Mouse (Mus musculus): ENCODE results near the gene Ptprm. TPM values are rescaled to one million over a fixed set of nuclear protein-coding genes. Genes with fewer than 3 reads are reported as not detected.
A peak's percentile ranks its signal among the peaks of the same experiment; 100 is the strongest.

The Ptprm gene
- polyA plus RNA-seq, 1 experiment from 2014 or later = 17.6 TPM

GRCm38 (mm10) chr17:67102051-67102450, 252.2 kb downstream of the Ptprm start:
- Histone ChIP-seq H3K4me1 (no peaks in the 10 kb centered on the region), H3K27ac (replicated peaks) (no peak overlapping the region), H3K4me3 (replicated peaks) (no peak overlapping the region), H3K9me3 (replicated peaks) (no peaks in the 10 kb centered on the region), H3K4me2 (replicated peaks) (no peak overlapping the region), H3K9ac (no peak overlapping the region), H3K36me3 (no peaks in the 10 kb centered on the region), H3K27me3 (no peaks in the 10 kb centered on the region)
- no peak for ATAC-seq (ENCODE audit: insufficient number of reproducible peaks, low FRiP score, low TSS enrichment, low read depth)
- WGBS = 60% methylated on average over 6 of the region's 6 CpGs

DNA sequence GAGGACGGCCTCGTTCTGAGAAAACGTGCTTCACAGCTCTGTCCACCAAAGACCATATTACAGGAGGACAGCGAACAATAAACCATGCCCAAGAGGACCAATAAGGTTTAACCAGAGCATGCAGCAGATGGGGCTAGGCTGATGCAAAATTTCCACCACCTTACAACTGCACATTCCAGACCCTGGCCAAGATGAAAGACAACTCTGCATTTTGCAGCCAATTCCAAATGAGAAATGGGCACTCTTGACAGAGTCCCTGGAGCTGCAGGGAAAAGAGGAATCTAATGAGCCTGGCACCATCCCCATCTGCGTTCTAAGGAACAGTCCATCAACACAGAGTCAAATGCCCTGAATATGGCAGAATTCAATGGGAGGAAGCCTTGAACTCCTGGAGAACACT, 263.3 kb downstream of the Ptprm start:
- WGBS = 77% methylated on average over 5 of the region's 5 CpGs
- Histone ChIP-seq H3K36me3 (no peaks in the 10 kb centered on the region), H3K4me3 (replicated peaks) (no peak overlapping the region), H3K9me3 (replicated peaks) (no peaks in the 10 kb centered on the region), H3K4me1 (no peaks in the 10 kb centered on the region), H3K9ac (no peak overlapping the region), H3K27ac (replicated peaks) (no peak overlapping the region), H3K4me2 (replicated peaks) (no peak overlapping the region), H3K27me3 (no peaks in the 10 kb centered on the region)
- ATAC-seq (ENCODE audit: insufficient number of reproducible peaks, low FRiP score, low TSS enrichment, low read depth) = no peak

DNA sequence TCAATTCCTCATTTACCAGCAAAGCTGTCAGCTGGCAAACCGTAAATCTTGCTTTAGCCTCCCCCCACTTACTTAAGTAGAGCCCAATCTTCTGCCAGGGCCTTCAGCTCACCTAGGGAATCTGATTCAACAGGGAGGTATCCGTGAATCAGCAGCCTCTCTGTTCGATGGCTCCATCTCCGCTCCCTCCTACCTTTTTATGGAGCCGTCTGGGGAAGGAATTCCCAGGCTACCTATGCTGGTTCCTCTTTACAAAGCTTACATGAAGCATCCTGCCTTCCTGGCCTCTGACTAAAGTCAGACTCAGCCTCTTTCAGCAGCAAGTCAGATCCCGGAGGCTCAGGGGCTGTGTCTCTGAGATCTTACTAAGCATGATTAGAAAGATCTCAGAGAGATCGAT, 264.1 kb downstream of the Ptprm start:
- WGBS = 75% methylated on average over 7 of the region's 7 CpGs
- Histone ChIP-seq H3K9me3 (replicated peaks) (no peaks in the 10 kb centered on the region), H3K27ac (replicated peaks) (no peak overlapping the region), H3K4me3 (replicated peaks) (no peak overlapping the region), H3K36me3 (no peaks in the 10 kb centered on the region), H3K9ac (no peak overlapping the region), H3K27me3 (no peaks in the 10 kb centered on the region), H3K4me1 (no peaks in the 10 kb centered on the region), H3K4me2 (replicated peaks) (no peak overlapping the region)
- no peak for ATAC-seq (ENCODE audit: insufficient number of reproducible peaks, low FRiP score, low TSS enrichment, low read depth)

DNA sequence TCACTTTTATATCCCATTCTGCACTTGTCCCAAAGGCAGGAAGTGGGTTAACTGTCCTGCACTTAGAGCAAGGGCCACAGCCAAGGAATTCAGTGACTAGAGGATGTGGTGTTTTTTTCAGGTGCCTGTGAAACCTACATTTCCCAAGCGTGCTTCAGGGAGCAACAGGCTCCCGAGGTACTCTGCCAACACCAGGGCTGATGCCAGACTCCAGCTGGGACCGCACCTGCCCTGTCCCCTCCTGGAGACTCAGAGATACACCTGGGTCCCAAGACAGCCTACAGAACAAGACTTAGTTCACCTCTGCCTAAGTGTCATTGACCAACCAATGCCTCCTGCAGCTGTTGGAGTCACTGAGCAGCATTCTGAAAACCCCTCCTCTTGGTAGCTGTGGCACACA, 264.6 kb downstream of the Ptprm start:
- Histone ChIP-seq H3K27me3 (no peaks in the 10 kb centered on the region), H3K4me3 (replicated peaks) (no peak overlapping the region), H3K9ac (no peak overlapping the region), H3K27ac (replicated peaks) (no peak overlapping the region), H3K4me2 (replicated peaks) (no peak overlapping the region), H3K9me3 (replicated peaks) (no peaks in the 10 kb centered on the region), H3K4me1 (0 out of 2 replicates have a peak, but pooled peaks cover 4% of the 10 kb centered on the region), H3K36me3 (no peaks in the 10 kb centered on the region)
- 83% methylated on average over 3 of the region's 3 CpGs for WGBS
- no peak for ATAC-seq (ENCODE audit: insufficient number of reproducible peaks, low FRiP score, low TSS enrichment, low read depth)

- Histone ChIP-seq H3K27me3 (no peaks in the 10 kb centered on the region), H3K4me3 (replicated peaks) (no peak overlapping the region), H3K9ac (no peak overlapping the region), H3K4me2 (replicated peaks) (no peak overlapping the region), H3K27ac (replicated peaks) (no peak overlapping the region), H3K36me3 (no peaks in the 10 kb centered on the region), H3K9me3 (replicated peaks) (no peaks in the 10 kb centered on the region), H3K4me1 (0 out of 2 replicates have a peak, but pooled peaks cover 6% of the 10 kb centered on the region)
- no peak for ATAC-seq (ENCODE audit: insufficient number of reproducible peaks, low FRiP score, low TSS enrichment, low read depth)
- 66% methylated on average over 5 of the region's 5 CpGs for WGBS
These were observed 266.7 kb downstream of the Ptprm start for GRCm38 (mm10) chr17:67087585-67087984.

GRCm38 (mm10) chr17:67086811-67087210, 267.4 kb downstream of the Ptprm start:
- no peaks in the 10 kb centered on the region for H3K27me3 ChIP-seq
- H3K9ac ChIP-seq = no peak overlapping the region
- H3K4me3 ChIP-seq (replicated peaks) = no peak overlapping the region
- no peak for ATAC-seq (ENCODE audit: insufficient number of reproducible peaks, low FRiP score, low TSS enrichment, low read depth)
- no peaks in the 10 kb centered on the region for H3K9me3 ChIP-seq (replicated peaks)
- H3K4me2 ChIP-seq (replicated peaks) = no peak overlapping the region
- H3K36me3 ChIP-seq = no peaks in the 10 kb centered on the region
- 0 out of 2 replicates have a peak, but pooled peaks cover 6% of the 10 kb centered on the region for H3K4me1 ChIP-seq
- 84% methylated on average over 2 of the region's 2 CpGs for WGBS
- no peak overlapping the region for H3K27ac ChIP-seq (replicated peaks)

DNA sequence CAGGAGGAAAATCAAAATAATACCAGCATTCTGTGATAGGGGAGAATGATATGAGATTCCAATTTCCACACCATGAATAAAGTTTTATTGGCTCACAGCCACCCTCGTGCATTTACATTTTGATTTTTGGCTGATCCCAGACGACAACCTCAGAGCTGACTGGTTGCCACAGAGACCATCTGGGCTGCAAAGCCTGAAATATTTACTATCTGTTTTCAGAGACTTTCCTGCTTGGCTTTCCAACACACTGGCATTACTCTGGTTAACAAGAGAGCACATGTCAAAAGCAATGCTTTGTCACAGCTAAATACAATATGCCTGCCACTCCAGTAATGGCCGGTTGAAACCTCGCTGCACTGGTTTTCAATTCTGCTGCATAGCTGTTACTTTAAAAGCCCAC, 269.8 kb downstream of the Ptprm start:
- no peak overlapping the region for H3K4me3 ChIP-seq (replicated peaks)
- H3K4me2 ChIP-seq (replicated peaks) = no peak overlapping the region
- H3K27ac ChIP-seq (replicated peaks) = no peak overlapping the region
- no peaks in the 10 kb centered on the region for H3K36me3 ChIP-seq
- WGBS = 46% methylated on average over 4 of the region's 4 CpGs
- no peak overlapping the region for H3K9ac ChIP-seq
- no peaks in the 10 kb centered on the region for H3K27me3 ChIP-seq
- no peaks in the 10 kb centered on the region for H3K9me3 ChIP-seq (replicated peaks)
- no peak for ATAC-seq (ENCODE audit: insufficient number of reproducible peaks, low FRiP score, low TSS enrichment, low read depth)
- H3K4me1 ChIP-seq = peaks cover 10% of the 10 kb centered on the region; the same call in 1 of the 2 replicates

DNA sequence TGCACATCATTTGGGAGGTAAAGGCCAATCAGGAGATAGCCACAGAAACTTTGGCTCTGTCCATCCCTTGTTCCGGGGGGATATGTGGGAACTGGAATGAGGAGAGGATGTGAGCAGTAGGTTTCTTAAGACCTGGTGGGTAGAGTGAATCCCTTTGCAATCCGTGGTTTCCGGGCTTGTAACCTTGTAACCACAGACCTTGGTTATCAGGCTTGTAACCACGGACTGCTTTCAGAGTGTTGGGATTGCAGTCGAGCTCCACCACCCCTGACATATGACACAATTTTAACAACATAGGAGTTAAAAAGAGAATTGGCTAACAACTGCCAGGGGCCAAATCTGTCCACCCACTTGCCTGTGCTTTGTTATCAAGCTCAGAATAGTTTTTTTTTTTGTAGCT, 270.2 kb downstream of the Ptprm start:
- no peak for ATAC-seq (ENCODE audit: insufficient number of reproducible peaks, low FRiP score, low TSS enrichment, low read depth)

GRCm38 (mm10) chr17:67079570-67079969, 274.7 kb downstream of the Ptprm start:
- no peaks in the 10 kb centered on the region for H3K9me3 ChIP-seq (replicated peaks)

More for the DNA sequence above, 270.2 kb downstream of the Ptprm start:
- WGBS = 56% methylated on average over 5 of the region's 5 CpGs
- Histone ChIP-seq H3K36me3 (no peaks in the 10 kb centered on the region), H3K9me3 (replicated peaks) (no peaks in the 10 kb centered on the region), H3K27ac (replicated peaks) (no peak overlapping the region), H3K4me2 (replicated peaks) (no peak overlapping the region), H3K9ac (no peak overlapping the region), H3K4me3 (replicated peaks) (no peak overlapping the region), H3K27me3 (no peaks in the 10 kb centered on the region), H3K4me1 (peaks cover 10% of the 10 kb centered on the region; the same call in 1 of the 2 replicates)

GRCm38 (mm10) chr17:67073580-67073979, 280.7 kb downstream of the Ptprm start:
- peaks cover 16% of the 10 kb centered on the region for H3K4me1 ChIP-seq
- no peak overlapping the region for H3K27ac ChIP-seq (replicated peaks)
- no peak for ATAC-seq (ENCODE audit: insufficient number of reproducible peaks, low FRiP score, low TSS enrichment, low read depth)
- 26% methylated on average over 4 of the region's 4 CpGs for WGBS
- no peaks in the 10 kb centered on the region for H3K27me3 ChIP-seq
- H3K9me3 ChIP-seq (replicated peaks) = no peaks in the 10 kb centered on the region
- no peaks in the 10 kb centered on the region for H3K36me3 ChIP-seq
- no peak overlapping the region for H3K4me3 ChIP-seq (replicated peaks)
- no peak overlapping the region for H3K9ac ChIP-seq
- H3K4me2 ChIP-seq (replicated peaks) = 0 out of 2 replicates have a peak overlapping the region, but pooled peaks have one; percentile 4

More at GRCm38 (mm10) chr17:67079570-67079969, 274.7 kb downstream of the Ptprm start:
- WGBS = 66% methylated on average over 1 of the region's 1 CpGs
- Histone ChIP-seq H3K4me2 (replicated peaks) (no peak overlapping the region), H3K4me3 (replicated peaks) (no peak overlapping the region), H3K4me1 (peaks cover 6% of the 10 kb centered on the region; the same call in 1 of the 2 replicates), H3K27me3 (no peaks in the 10 kb centered on the region), H3K27ac (replicated peaks) (no peak overlapping the region), H3K36me3 (no peaks in the 10 kb centered on the region), H3K9ac (no peak overlapping the region)
- ATAC-seq (ENCODE audit: insufficient number of reproducible peaks, low FRiP score, low TSS enrichment, low read depth) = no peak

DNA sequence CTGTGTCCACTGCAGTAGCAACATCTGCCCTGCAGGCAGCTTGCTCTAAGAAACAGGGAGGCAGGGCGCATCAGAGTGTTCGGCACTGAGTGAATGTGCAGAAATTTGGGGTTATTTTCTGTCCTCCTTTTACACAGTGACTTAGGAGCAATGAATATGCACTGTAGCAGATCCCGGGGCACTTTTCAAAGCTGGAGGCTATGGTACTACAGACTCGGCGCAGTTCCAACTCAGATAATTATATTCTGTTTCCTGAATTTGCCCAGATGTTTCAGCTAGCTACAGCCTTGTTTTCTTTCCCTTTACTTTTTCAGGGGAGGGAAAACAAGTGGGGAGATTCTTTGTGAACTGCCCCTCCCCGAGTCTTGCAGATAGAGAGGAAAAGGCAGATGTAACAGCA, 281.1 kb downstream of the Ptprm start:
- H3K4me1 ChIP-seq = peaks cover 16% of the 10 kb centered on the region
- no peaks in the 10 kb centered on the region for H3K36me3 ChIP-seq
- H3K27ac ChIP-seq (replicated peaks) = no peak overlapping the region
- no peak overlapping the region for H3K9ac ChIP-seq
- no peaks in the 10 kb centered on the region for H3K27me3 ChIP-seq
- ATAC-seq (ENCODE audit: insufficient number of reproducible peaks, low FRiP score, low TSS enrichment, low read depth) = no peak
- H3K9me3 ChIP-seq (replicated peaks) = no peaks in the 10 kb centered on the region
- WGBS = 30% methylated on average over 6 of the region's 6 CpGs
- 0 out of 2 replicates have a peak overlapping the region, but pooled peaks have one; percentile 4 for H3K4me2 ChIP-seq (replicated peaks)
- no peak overlapping the region for H3K4me3 ChIP-seq (replicated peaks)

DNA sequence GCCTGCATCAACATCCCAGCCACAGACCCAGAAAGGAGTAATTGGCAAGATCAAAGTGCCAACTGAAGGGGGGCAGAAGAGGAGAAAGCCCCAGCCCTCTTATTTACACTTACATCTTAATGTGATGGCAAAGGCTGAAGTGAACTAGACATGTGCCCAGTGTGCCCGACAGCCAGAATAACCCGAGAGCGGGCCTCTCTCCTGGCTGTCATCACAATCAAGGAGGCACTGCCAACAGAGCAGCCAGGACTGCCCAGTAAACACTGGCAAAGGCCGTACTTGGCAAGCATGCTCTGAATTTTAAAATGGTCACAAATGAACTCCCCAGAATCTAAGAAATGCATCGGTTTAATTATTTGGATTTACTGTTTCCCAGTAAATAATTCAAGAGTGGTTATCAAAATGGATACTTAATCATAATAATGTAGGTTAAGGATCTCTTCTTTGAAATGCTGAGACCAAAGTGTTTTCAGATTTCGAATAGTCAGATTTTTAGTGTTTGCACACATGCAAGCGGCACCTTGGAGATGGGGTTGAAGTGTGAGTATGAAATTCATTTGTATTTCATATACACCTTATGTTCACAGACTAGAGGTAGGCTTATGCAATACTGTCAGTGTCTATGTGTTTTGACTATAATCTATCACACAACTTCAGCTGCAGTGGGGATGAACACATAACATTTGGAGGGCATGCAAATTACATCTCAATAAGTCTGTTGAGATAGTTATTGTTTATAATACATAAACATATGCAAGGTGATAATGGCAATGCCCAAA, 282.8 kb downstream of the Ptprm start:
- Histone ChIP-seq H3K4me1 (peaks cover 16% of the 10 kb centered on the region), H3K9me3 (replicated peaks) (no peaks in the 10 kb centered on the region), H3K4me2 (replicated peaks) (no peak overlapping the region), H3K9ac (no peak overlapping the region), H3K36me3 (no peaks in the 10 kb centered on the region), H3K27ac (replicated peaks) (no peak overlapping the region), H3K27me3 (no peaks in the 10 kb centered on the region), H3K4me3 (replicated peaks) (no peak overlapping the region)
- no peak for ATAC-seq (ENCODE audit: insufficient number of reproducible peaks, low FRiP score, low TSS enrichment, low read depth)
- 81% methylated on average over 7 of the region's 7 CpGs for WGBS
